Mouse (Mus musculus): ENCODE measurements around the gene Parg.
A peak's percentile ranks its signal among the peaks of the same experiment; 100 is the strongest.
"Not testable (repeated sequence)": the region's sequence is repeated elsewhere in the genome, so short reads cannot be mapped to it uniquely, and the experiment has no call there.

Parg gene

GRCm38 (mm10) chr14:32190627-32191391, 10.9 kb upstream of the Parg start:
- TF ChIP-seq CTCF (conservative IDR thresholded peaks at IDR 0.05; ENCODE audit: low read length): no peak
- TF ChIP-seq NANOG (IDR thresholded peaks at IDR 0.05; ENCODE audit: borderline replicate concordance, low read length): no peak
- no peak for TF ChIP-seq POU5F1 (IDR thresholded peaks at IDR 0.05; ENCODE audit: borderline replicate concordance, low read length)

GRCm38 (mm10) chr14:32191926-32192325, 9.8 kb upstream of the Parg start:
- H3K4me3 ChIP-seq (replicated peaks; ENCODE audit: low read length): no peak overlapping the region
- no peaks in the 10 kb centered on the region for H3K27me3 ChIP-seq (ENCODE audit: insufficient read depth, low read length)
- TF ChIP-seq CTCF (conservative IDR thresholded peaks at IDR 0.05; ENCODE audit: low read length) (no peak), NANOG (IDR thresholded peaks at IDR 0.05; ENCODE audit: borderline replicate concordance, low read length) (no peak), POU5F1 (IDR thresholded peaks at IDR 0.05; ENCODE audit: borderline replicate concordance, low read length) (no peak)
- H3K4me1 ChIP-seq (replicated peaks; ENCODE audit: low read depth, low read length): peaks cover 41% of the 10 kb centered on the region
- no peaks in the 10 kb centered on the region for H3K9me3 ChIP-seq (ENCODE audit: low read length)
- H3K36me3 ChIP-seq (ENCODE audit: insufficient read depth, low read length): peaks cover 97% of the 10 kb centered on the region

More at GRCm38 (mm10) chr14:32190627-32191391, 10.9 kb upstream of the Parg start:
- no peaks in the 10 kb centered on the region for H3K9me3 ChIP-seq (ENCODE audit: low read length)
- H3K4me1 ChIP-seq (replicated peaks; ENCODE audit: low read depth, low read length): peaks cover 33% of the 10 kb centered on the region
- H3K27me3 ChIP-seq (ENCODE audit: insufficient read depth, low read length): no peaks in the 10 kb centered on the region
- H3K36me3 ChIP-seq (ENCODE audit: insufficient read depth, low read length): peaks cover 100% of the 10 kb centered on the region
- no peak overlapping the region for H3K4me3 ChIP-seq (replicated peaks; ENCODE audit: low read length)

- H3K4me3 ChIP-seq (replicated peaks; ENCODE audit: low read length): no peak overlapping the region
- H3K4me1 ChIP-seq (replicated peaks; ENCODE audit: low read depth, low read length): peaks cover 46% of the 10 kb centered on the region
- H3K36me3 ChIP-seq (ENCODE audit: insufficient read depth, low read length): peaks cover 97% of the 10 kb centered on the region
- H3K27me3 ChIP-seq (ENCODE audit: insufficient read depth, low read length): no peaks in the 10 kb centered on the region
- no peaks in the 10 kb centered on the region for H3K9me3 ChIP-seq (ENCODE audit: low read length)
- TF ChIP-seq CTCF (conservative IDR thresholded peaks at IDR 0.05; ENCODE audit: low read length) (peak; percentile 46), NANOG (IDR thresholded peaks at IDR 0.05; ENCODE audit: borderline replicate concordance, low read length) (no peak), POU5F1 (IDR thresholded peaks at IDR 0.05; ENCODE audit: borderline replicate concordance, low read length) (no peak)
These were observed 9.3 kb upstream of the Parg start for GRCm38 (mm10) chr14:32192437-32192836.

GRCm38 (mm10) chr14:32193557-32193956, 8.2 kb upstream of the Parg start:
- Histone ChIP-seq H3K36me3 (ENCODE audit: insufficient read depth, low read length) (peaks cover 97% of the 10 kb centered on the region), H3K4me1 (replicated peaks; ENCODE audit: low read depth, low read length) (peaks cover 55% of the 10 kb centered on the region)
- not testable (repeated sequence) for H3K9me3 ChIP-seq (ENCODE audit: low read length); H3K27me3 ChIP-seq (ENCODE audit: insufficient read depth, low read length); H3K4me3 ChIP-seq (replicated peaks; ENCODE audit: low read length)

- TF ChIP-seq CTCF (conservative IDR thresholded peaks at IDR 0.05; ENCODE audit: low read length) (no peak), NANOG (IDR thresholded peaks at IDR 0.05; ENCODE audit: borderline replicate concordance, low read length) (no peak), POU5F1 (IDR thresholded peaks at IDR 0.05; ENCODE audit: borderline replicate concordance, low read length) (no peak)
- no peaks in the 10 kb centered on the region for H3K27me3 ChIP-seq (ENCODE audit: insufficient read depth, low read length)
- peaks cover 51% of the 10 kb centered on the region for H3K4me1 ChIP-seq (replicated peaks; ENCODE audit: low read depth, low read length)
- H3K36me3 ChIP-seq (ENCODE audit: insufficient read depth, low read length): peaks cover 38% of the 10 kb centered on the region
- H3K4me3 ChIP-seq (replicated peaks; ENCODE audit: low read length): peak overlapping the region; percentile 99
- no peaks in the 10 kb centered on the region for H3K9me3 ChIP-seq (ENCODE audit: low read length)
These were observed 395 bp upstream of the Parg start for GRCm38 (mm10) chr14:32201354-32201753.

- H3K9me3 ChIP-seq (ENCODE audit: low read length): no peaks in the 10 kb centered on the region
- peaks cover 43% of the 10 kb centered on the region for H3K36me3 ChIP-seq (ENCODE audit: insufficient read depth, low read length)
- no peak overlapping the region for H3K4me3 ChIP-seq (replicated peaks; ENCODE audit: low read length)
- TF ChIP-seq CTCF (conservative IDR thresholded peaks at IDR 0.05; ENCODE audit: low read length): no peak
- TF ChIP-seq POU5F1 (IDR thresholded peaks at IDR 0.05; ENCODE audit: borderline replicate concordance, low read length): no peak
- no peak for TF ChIP-seq NANOG (IDR thresholded peaks at IDR 0.05; ENCODE audit: borderline replicate concordance, low read length)
- H3K4me1 ChIP-seq (replicated peaks; ENCODE audit: low read depth, low read length): peaks cover 7% of the 10 kb centered on the region
- no peaks in the 10 kb centered on the region for H3K27me3 ChIP-seq (ENCODE audit: insufficient read depth, low read length)
These were observed 24.9 kb downstream of the Parg start for GRCm38 (mm10) chr14:32226601-32227000.

GRCm38 (mm10) chr14:32228996-32229395, 27.2 kb downstream of the Parg start:
- Histone ChIP-seq H3K4me3 (replicated peaks; ENCODE audit: low read length) (no peak overlapping the region), H3K36me3 (ENCODE audit: insufficient read depth, low read length) (peaks cover 37% of the 10 kb centered on the region), H3K9me3 (ENCODE audit: low read length) (no peaks in the 10 kb centered on the region), H3K4me1 (replicated peaks; ENCODE audit: low read depth, low read length) (peaks cover 10% of the 10 kb centered on the region), H3K27me3 (ENCODE audit: insufficient read depth, low read length) (no peaks in the 10 kb centered on the region)
- TF ChIP-seq POU5F1 (IDR thresholded peaks at IDR 0.05; ENCODE audit: borderline replicate concordance, low read length): no peak
- TF ChIP-seq NANOG (IDR thresholded peaks at IDR 0.05; ENCODE audit: borderline replicate concordance, low read length): no peak
- TF ChIP-seq CTCF (conservative IDR thresholded peaks at IDR 0.05; ENCODE audit: low read length): peak; percentile 48

GRCm38 (mm10) chr14:32242401-32242800, 40.7 kb downstream of the Parg start:
- Histone ChIP-seq H3K9me3 (ENCODE audit: low read length) (no peaks in the 10 kb centered on the region), H3K27me3 (ENCODE audit: insufficient read depth, low read length) (no peaks in the 10 kb centered on the region), H3K36me3 (ENCODE audit: insufficient read depth, low read length) (peaks cover 51% of the 10 kb centered on the region), H3K4me1 (replicated peaks; ENCODE audit: low read depth, low read length) (peaks cover 2% of the 10 kb centered on the region; the same call in 1 of the 2 replicates), H3K4me3 (replicated peaks; ENCODE audit: low read length) (no peak overlapping the region)
- no peak; the same call in 1 of the 2 replicates for TF ChIP-seq CTCF (conservative IDR thresholded peaks at IDR 0.05; ENCODE audit: low read length)
- TF ChIP-seq POU5F1 (IDR thresholded peaks at IDR 0.05; ENCODE audit: borderline replicate concordance, low read length): no peak
- TF ChIP-seq NANOG (IDR thresholded peaks at IDR 0.05; ENCODE audit: borderline replicate concordance, low read length): no peak

GRCm38 (mm10) chr14:32246019-32246418, 44.3 kb downstream of the Parg start:
- TF ChIP-seq POU5F1 (IDR thresholded peaks at IDR 0.05; ENCODE audit: borderline replicate concordance, low read length) (no peak), CTCF (conservative IDR thresholded peaks at IDR 0.05; ENCODE audit: low read length) (no peak), NANOG (IDR thresholded peaks at IDR 0.05; ENCODE audit: borderline replicate concordance, low read length) (no peak)
- no peak overlapping the region for H3K4me3 ChIP-seq (replicated peaks; ENCODE audit: low read length)

More at GRCm38 (mm10) chr14:32246019-32246418, 44.3 kb downstream of the Parg start:
- Histone ChIP-seq H3K9me3 (ENCODE audit: low read length) (no peaks in the 10 kb centered on the region), H3K4me1 (replicated peaks; ENCODE audit: low read depth, low read length) (no peaks in the 10 kb centered on the region; the same call in 1 of the 2 replicates), H3K36me3 (ENCODE audit: insufficient read depth, low read length) (peaks cover 48% of the 10 kb centered on the region), H3K27me3 (ENCODE audit: insufficient read depth, low read length) (no peaks in the 10 kb centered on the region)

All from E14TG2a.4 (cell line).